Mouse (Mus musculus) heart, adult 2 months (tissue): ENCODE results near the gene D930020B18Rik. TPM values are rescaled to one million over a fixed set of nuclear protein-coding genes. Genes with fewer than 3 reads are reported as not detected.

Experiments
- DNase-seq, 2 experiments: peaks; one replicate each; pipeline ENCODE4 v3.0.0; 2021
- H3K27ac ChIP-seq: fragments of 200-600 bp; 2 replicates; pipeline ENCODE4 v1.8.1; 2022
- H3K27me3 ChIP-seq: fragments of 200-500 bp; 2 replicates; pipeline ENCODE4 v1.6.1; 2012; ENCODE audit warnings: mild to moderate bottlenecking, low read length, inconsistent platforms, mixed read lengths; ENCODE audit not compliant: control insufficient read depth, insufficient read depth
- H3K36me3 ChIP-seq: fragments of 200-500 bp; 2 replicates; pipeline ENCODE4 v1.6.1; 2012; ENCODE audit warnings: low read length, inconsistent platforms; ENCODE audit not compliant: control insufficient read depth, insufficient read depth
- H3K4me1 ChIP-seq: fragments of 200-500 bp; 2 replicates; pipeline ENCODE4 v1.6.1; 2011; ENCODE audit warnings: low read length; ENCODE audit not compliant: control insufficient read depth, insufficient read depth
- H3K4me3 ChIP-seq: fragments of 200-600 bp; 2 replicates; pipeline ENCODE4 v1.8.1; 2022
- H3K79me2 ChIP-seq: fragments of 200-500 bp; replicated peaks from 2 replicates; pipeline ENCODE4 v1.6.1; 2012; ENCODE audit warnings: mild to moderate bottlenecking, inconsistent platforms, low read length, moderate library complexity, mixed read lengths; ENCODE audit not compliant: control insufficient read depth, insufficient read depth
- H3K9ac ChIP-seq: fragments of 200-500 bp; 2 replicates; pipeline ENCODE4 v1.6.1; 2012; ENCODE audit warnings: low read depth, mild to moderate bottlenecking, control low read depth, inconsistent platforms, low read length, mixed read lengths
- CTCF ChIP-seq: fragments of 200-600 bp; IDR thresholded peaks from 2 replicates; pipeline ENCODE4 v1.8.1; 2022; ENCODE audit warnings: antibody characterized with exemption, mild to moderate bottlenecking, moderate library complexity
- EP300 ChIP-seq: fragments of 200-500 bp; IDR thresholded peaks from 2 replicates; pipeline ENCODE4 v1.6.1; 2011; ENCODE audit warnings: low read depth, low read length, control low read depth; ENCODE audit not compliant: insufficient read depth
- POLR2A ChIP-seq: fragments of 200-500 bp; IDR thresholded peaks from 2 replicates; pipeline ENCODE4 v1.6.1; 2011; ENCODE audit warnings: mild to moderate bottlenecking, low read depth, low read length, control low read depth; ENCODE audit not compliant: insufficient read depth
- WGBS: fragments of 180-500 bp; shearing (Covaris S2); methylation state at CpG from one replicate; pipeline ENCODE4 v1.1.7; 2018; 5-methylcytosine and 5-hydroxymethylcytosine counted together
- intact Hi-C: fragments of 180-260 bp; cut with DNase I; formaldehyde crosslinking; loops from one replicate; pipeline ENCODE4 v1.15.1; 2025
- polyA plus RNA-seq: library from polyadenylated mRNA; depleted of rRNA; stranded (reverse); fragments of >200 nt; gene quantifications from 2 replicates; pipeline ENCODE4 v1.2.3, GENCODE M21; 2012
- total RNA-seq, 2 experiments: library from RNA; stranded (reverse); gene quantifications; 2 replicates each; pipeline ENCODE4 v1.2.3; 2021

D930020B18Rik gene
- total and polyA plus RNA-seq, 3 experiments = not detected

- DNase-seq = no peak
- H3K27me3 ChIP-seq = no peaks in the 10 kb centered on the region
- peaks cover 3% of the 10 kb centered on the region; the same call in 1 of the 2 replicates for H3K4me1 ChIP-seq
- 82% methylated on average over 7 of the region's 7 CpGs for WGBS
- intact Hi-C loops = no loop called here
- H3K36me3 ChIP-seq = peaks cover 8% of the 10 kb centered on the region
- H3K79me2 ChIP-seq = 0 out of 2 replicates have a peak, but pooled peaks cover 4% of the 10 kb centered on the region
- TF ChIP-seq CTCF (no peak), POLR2A (no peak), EP300 (no peak)
- no peak overlapping the region for H3K9ac ChIP-seq
- H3K4me3 ChIP-seq = no peak overlapping the region
- no peak overlapping the region for H3K27ac ChIP-seq
These were observed 17.7 kb upstream of the D930020B18Rik start for GRCm38 (mm10) chr10:121623670-121624069.

GRCm38 (mm10) chr10:121625006-121625405 is 16.4 kb upstream of the D930020B18Rik start:
- intact Hi-C loops = loop anchor here (1.0 kb wide), 1 partner anchor 38 kb away; no protein-coding TSS in a partner anchor
- peak overlapping the region; percentile 93; the same call in 1 of the 2 replicates for H3K9ac ChIP-seq
- no peak for DNase-seq
- peak overlapping the region; percentile 91 for H3K4me3 ChIP-seq
- no peak for TF ChIP-seq EP300
- no peak for TF ChIP-seq CTCF
- TF ChIP-seq POLR2A = no peak
- H3K27me3 ChIP-seq = no peaks in the 10 kb centered on the region
- no peak overlapping the region for H3K27ac ChIP-seq
- 0 out of 2 replicates have a peak, but pooled peaks cover 4% of the 10 kb centered on the region for H3K79me2 ChIP-seq
- peaks cover 8% of the 10 kb centered on the region for H3K36me3 ChIP-seq
- H3K4me1 ChIP-seq = peaks cover 3% of the 10 kb centered on the region; the same call in 1 of the 2 replicates
- 12% methylated on average over 9 of the region's 9 CpGs for WGBS

GRCm38 (mm10) chr10:121625407-121626185 is 15.8 kb upstream of the D930020B18Rik start:
- no peak for DNase-seq
- Histone ChIP-seq H3K4me1 (peaks cover 3% of the 10 kb centered on the region; the same call in 1 of the 2 replicates), H3K27ac (peak overlapping the region; percentile 90), H3K79me2 (0 out of 2 replicates have a peak, but pooled peaks cover 4% of the 10 kb centered on the region), H3K36me3 (peaks cover 8% of the 10 kb centered on the region), H3K27me3 (no peaks in the 10 kb centered on the region), H3K9ac (peak overlapping the region; percentile 93), H3K4me3 (peak overlapping the region; percentile 91)
- TF ChIP-seq POLR2A = no peak
- TF ChIP-seq EP300 = no peak
- TF ChIP-seq CTCF = no peak
- under 1% methylated on average over 41 of the region's 41 CpGs for WGBS
- intact Hi-C loops = loop anchor here (1.0 kb wide), 1 partner anchor 38 kb away; no protein-coding TSS in a partner anchor

GRCm38 (mm10) chr10:121626186-121626882 is 15.1 kb upstream of the D930020B18Rik start, which contains the start of gene Xpot:
Xpot (minus strand) TSS chr10:121626332.
- intact Hi-C loops = no loop called here
- Histone ChIP-seq H3K36me3 (peaks cover 8% of the 10 kb centered on the region), H3K79me2 (0 out of 2 replicates have a peak, but pooled peaks cover 4% of the 10 kb centered on the region), H3K4me3 (peak within 1 kb of the TSS; percentile 91), H3K4me1 (peaks cover 3% of the 10 kb centered on the region; the same call in 1 of the 2 replicates), H3K9ac (peak within 1 kb of the TSS; percentile 93), H3K27me3 (no peaks in the 10 kb centered on the region), H3K27ac (peak within 1 kb of the TSS; percentile 90)
- peak; percentile 87 for TF ChIP-seq POLR2A
- TF ChIP-seq EP300 = peak; percentile 84
- peak; percentile 40 for TF ChIP-seq CTCF
- peak; percentile 98 to 99 for DNase-seq
- WGBS = under 1% methylated on average over 70 of the region's 70 CpGs

GRCm38 (mm10) chr10:121627216-121627852 is 14.1 kb upstream of the D930020B18Rik start:
- H3K4me3 ChIP-seq = no peak overlapping the region
- peaks cover 8% of the 10 kb centered on the region for H3K36me3 ChIP-seq
- no peaks in the 10 kb centered on the region for H3K27me3 ChIP-seq
- H3K27ac ChIP-seq = no peak overlapping the region
- no peak overlapping the region for H3K9ac ChIP-seq
- H3K79me2 ChIP-seq = 0 out of 2 replicates have a peak, but pooled peaks cover 4% of the 10 kb centered on the region
- intact Hi-C loops = no loop called here
- TF ChIP-seq CTCF = no peak
- no peak for TF ChIP-seq POLR2A
- no peak for TF ChIP-seq EP300
- no peak for DNase-seq
- H3K4me1 ChIP-seq = peaks cover 3% of the 10 kb centered on the region; the same call in 1 of the 2 replicates
- 79% methylated on average over 10 of the region's 10 CpGs for WGBS
